Mouse (Mus musculus) urinary bladder, postnatal 10 days (tissue): ENCODE measurements around the gene Rlbp1.

Experiments used
- DNase-seq: peaks from one replicate; pipeline ENCODE4 v3.0.0; 2022; ENCODE audit warnings: low spot score

The Rlbp1 gene

GRCm38 (mm10) chr7:79376516-79377275 is 10.2 kb downstream of the Rlbp1 start:
- no peak for DNase-seq

DNA sequence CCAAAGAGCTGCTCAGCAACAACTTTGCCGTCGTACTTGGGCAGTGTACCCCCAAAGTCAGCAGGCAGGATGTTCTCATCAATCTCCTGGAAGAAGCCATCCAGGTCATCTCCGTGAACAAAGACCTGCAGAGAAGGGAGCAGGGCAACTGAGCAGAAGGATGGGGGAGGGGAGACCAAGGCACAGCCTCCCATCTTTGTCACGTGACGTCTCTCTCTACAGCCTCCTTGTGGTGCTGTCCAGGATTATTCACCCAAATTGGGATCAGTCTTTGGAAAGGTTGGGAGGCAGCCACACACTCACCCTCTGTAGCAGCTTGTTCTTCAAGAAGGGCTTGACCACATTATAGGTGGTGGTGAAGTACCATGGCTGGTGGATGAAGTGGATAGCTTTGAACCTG is 11.3 kb downstream of the Rlbp1 start:
- DNase-seq: no peak

GRCm38 (mm10) chr7:79374017-79374416 is 12.8 kb downstream of the Rlbp1 start:
- DNase-seq: no peak

DNA sequence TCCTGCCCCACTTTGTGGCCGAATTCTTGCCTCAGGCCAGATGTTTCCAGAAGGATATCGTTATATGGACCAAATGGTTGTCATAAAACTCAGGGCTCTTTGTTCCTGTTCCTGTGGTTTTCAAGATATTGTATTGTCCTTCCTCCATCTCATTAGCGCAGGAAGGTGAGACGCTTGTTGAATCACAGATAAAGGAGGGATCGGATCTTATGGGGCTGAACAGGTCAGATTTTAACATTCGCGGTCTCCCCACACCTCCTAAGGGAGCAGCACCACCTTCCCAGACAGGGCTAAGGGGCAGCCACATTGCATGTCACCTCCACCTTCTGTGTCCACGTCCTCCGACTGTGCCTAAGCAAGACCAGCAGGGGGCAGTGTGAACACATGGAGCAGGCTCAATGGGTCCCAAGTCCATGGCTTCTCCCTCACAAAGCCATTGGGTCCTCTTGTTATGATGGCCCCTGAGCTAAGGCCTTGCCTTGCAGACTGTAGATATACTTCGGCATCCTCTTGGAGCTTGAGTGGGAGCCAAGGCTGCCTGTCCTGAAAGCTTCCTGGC is 15.4 kb downstream of the Rlbp1 start:
- DNase-seq: no peak

DNA sequence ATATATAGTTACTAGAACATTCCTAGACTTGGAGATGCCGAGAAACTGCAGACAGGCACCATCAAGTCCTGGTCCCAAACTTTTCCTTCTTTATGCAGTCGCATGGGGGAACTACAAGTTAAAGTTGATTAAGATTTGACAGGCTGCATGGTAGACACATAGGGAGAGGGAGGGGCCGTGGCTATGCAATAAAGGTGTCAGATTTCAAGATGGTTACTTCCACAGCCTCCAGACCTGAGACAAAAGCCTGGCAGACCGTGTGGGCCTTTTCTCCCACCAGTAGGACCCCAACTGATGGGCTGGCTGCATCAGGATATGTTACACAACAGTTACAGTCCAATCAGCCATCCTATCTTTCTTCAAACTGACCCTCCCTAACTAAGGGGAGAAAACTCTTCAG is 17.4 kb downstream of the Rlbp1 start:
- DNase-seq: no peak

GRCm38 (mm10) chr7:79368664-79369063 is 18.2 kb downstream of the Rlbp1 start:
- DNase-seq: no peak

GRCm38 (mm10) chr7:79363370-79364043 is 23.3 kb downstream of the Rlbp1 start:
- DNase-seq: no peak

- no peak for DNase-seq
Observed at GRCm38 (mm10) chr7:79362830-79363229, 24.0 kb downstream of the Rlbp1 start.

DNA sequence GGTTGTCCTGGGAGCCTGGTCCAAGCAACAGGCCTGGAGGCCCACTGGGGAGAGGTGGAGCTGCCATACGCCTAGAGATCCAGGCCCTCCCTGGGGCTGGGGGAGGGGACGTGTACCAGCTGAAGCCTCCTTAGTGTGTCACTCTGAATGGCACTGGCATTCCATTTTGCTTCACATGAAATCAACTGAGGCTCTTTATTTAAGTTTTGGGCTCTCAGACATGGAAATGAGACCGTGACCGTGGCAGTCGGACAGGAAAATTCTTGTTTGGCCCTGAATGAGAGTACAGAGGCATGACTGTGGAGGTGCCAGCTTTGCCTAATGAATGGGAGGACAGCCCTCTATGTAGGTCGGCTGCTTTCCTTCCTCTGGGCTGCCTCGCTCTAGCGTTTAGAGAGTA is 24.6 kb downstream of the Rlbp1 start:
- DNase-seq: no peak

- DNase-seq: no peak
Observed at GRCm38 (mm10) chr7:79360056-79360455, 26.8 kb downstream of the Rlbp1 start.

GRCm38 (mm10) chr7:79359183-79359435 is 27.7 kb downstream of the Rlbp1 start:
- no peak for DNase-seq

DNA sequence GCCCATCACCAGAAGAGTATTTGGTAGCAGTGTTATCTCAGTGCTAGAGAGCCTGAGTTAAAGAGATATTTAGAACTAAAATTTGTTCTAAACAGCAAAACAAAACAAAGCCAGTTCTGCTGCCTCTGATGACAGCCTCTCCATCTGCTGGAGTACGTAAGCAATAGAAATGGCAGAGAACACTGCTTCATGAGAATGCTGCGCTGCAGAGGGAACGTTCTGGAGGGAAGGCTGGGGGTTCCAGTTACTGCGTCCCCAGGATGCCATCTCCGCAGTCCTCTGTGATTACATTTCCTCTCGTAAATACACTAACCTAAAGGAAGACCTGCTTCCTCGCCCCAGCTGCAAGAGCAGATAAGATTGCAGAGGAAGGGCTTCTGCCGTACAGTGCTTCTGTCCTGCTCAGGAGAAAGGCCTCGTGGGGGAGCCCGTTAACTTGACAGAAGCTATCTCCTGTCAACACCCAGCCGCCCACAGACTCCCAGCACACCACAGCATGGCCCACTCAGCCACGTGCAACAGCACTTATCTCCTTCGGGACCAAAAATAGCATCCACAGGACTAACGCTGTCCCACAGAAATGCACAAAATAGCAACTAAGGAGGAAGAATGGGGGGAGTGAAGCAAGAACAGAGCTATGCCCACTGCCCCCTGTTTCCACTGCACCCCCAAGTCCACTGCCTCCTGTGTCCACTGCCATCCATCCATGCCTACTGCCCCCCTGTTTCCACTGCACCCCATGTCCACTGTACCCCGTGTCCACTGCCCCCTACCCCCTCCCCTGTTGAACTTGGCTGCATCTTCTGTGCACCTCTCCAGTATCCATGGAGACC is 28.3 kb downstream of the Rlbp1 start:
- no peak for DNase-seq

GRCm38 (mm10) chr7:79349738-79350386 is 37.0 kb downstream of the Rlbp1 start:
- no peak for DNase-seq

GRCm38 (mm10) chr7:79348816-79349215 is 38.0 kb downstream of the Rlbp1 start:
- no peak for DNase-seq

GRCm38 (mm10) chr7:79347108-79347813 is 39.6 kb downstream of the Rlbp1 start:
- DNase-seq: no peak

GRCm38 (mm10) chr7:79346555-79347075 is 40.2 kb downstream of the Rlbp1 start:
- no peak for DNase-seq

GRCm38 (mm10) chr7:79345902-79346301 is 40.9 kb downstream of the Rlbp1 start:
- no peak for DNase-seq

GRCm38 (mm10) chr7:79336362-79336910 is 50.4 kb downstream of the Rlbp1 start:
- DNase-seq: no peak

DNA sequence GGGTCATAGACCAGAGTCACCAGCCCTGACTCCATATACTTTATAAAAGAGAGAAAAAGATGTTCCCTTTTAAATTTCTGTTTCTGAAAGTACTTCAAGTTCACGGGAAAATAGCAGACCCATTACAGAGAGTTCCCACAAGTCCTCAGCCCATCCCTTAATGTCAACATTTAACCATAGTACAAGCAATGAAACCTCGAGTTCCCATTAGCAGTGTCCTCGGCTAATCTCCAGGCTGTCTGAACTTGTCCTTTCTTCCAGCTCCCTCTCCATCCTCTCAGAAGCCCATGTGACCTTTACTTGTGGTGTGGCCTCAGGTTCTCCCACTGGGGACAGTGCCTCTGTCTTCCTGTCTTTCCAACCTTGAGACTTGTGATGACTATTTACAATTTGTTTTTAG is 53.4 kb downstream of the Rlbp1 start:
- DNase-seq: no peak

DNA sequence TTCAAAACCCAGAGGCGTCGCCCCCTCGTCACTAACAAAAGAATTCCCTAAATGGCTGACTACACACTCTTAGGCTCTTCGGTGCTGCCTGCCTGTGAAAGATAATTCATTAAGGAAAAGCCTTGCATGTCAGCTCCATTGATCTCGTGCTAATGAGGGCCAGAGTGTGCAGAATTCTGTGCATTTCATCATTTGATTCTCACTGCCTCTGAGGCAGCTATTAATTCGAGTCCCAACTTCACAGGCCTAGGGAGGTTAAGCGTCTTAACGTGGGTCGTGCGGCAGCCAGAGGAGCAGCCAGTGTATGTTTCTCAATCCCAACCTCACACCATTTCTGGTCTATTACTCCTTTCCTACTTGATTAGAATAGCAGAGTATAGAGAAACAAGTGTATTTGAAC is 55.7 kb downstream of the Rlbp1 start:
- DNase-seq: no peak

DNA sequence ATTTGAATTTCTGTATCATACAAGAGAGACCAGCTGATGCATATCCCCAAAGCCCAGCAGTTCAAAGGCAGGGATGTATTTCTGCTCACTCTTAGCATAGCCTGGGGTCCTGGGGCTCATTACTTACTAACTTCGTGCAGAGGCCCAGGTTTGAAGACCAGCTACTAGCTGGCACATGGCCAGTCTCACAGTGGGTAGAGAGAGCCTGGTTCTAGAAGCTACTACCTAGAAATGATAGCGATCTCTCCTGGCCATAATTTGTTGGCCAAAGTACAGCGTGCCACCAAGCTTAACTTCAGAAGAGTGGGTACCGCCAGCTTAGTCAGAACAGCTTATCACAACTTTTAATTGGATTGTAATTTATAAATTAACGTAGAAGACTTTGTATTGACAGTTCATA is 58.1 kb downstream of the Rlbp1 start:
- DNase-seq: no peak
